Mouse (Mus musculus) cerebellum, adult 8-10 months (tissue): ENCODE measurements around the gene Rrh.
A peak's percentile ranks its signal among the peaks of the same experiment; 100 is the strongest.

Source experiments
- DNase-seq: peaks from one replicate; pipeline ENCODE4 v3.0.0; 2022

Rrh gene

DNA sequence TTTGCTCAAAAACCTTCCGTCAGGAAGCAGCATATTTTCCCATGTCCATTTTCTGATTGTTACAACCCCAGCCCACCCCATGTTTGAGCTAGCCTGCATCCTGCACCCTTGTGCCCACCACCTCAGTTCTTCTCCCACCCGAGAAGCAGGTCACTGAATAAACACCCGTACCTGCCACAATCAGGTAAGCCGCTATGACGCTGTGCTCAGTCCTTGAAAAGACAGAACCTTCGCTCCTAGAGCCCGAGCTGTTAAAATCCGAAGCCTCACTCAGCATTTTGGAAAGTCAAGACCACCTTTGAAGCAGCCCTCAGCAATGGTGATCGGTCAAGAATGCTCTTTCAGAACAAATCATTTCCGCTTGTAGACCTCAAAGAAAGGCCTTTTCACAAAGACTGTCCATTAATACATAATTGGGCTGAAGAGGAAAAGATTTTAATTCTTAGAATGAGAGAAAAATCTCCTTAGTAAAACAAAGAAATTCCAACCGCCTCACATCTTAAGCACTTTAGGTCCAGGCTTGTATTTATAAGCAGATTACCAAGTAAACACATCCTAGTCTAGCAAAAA lies at the start of gene Rrh:
Gene Rrh (minus strand): TSS at position 382 of the 570 bp plus-strand sequence.
- DNase-seq, result no peak

DNA sequence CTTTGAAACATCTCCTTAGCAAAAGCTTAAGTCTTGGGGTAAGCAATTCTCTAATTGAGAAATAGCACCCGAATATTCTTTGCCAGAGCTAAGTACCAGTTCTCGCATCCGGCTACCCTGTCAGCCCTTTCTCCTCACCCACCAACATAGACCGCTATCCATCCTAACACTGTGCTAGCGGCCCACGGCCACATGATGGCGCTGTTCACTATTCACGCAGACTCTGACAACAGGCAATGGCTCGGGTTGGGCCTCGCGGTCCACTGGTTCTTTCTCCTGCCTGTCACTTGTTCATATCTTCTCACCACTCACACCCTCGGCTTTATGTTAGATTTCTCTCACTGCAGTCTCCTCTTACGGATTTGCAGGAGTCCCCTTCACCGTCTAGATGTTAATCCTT lies 41.3 kb upstream of the Rrh start:
- DNase-seq, result peak; percentile 28

DNA sequence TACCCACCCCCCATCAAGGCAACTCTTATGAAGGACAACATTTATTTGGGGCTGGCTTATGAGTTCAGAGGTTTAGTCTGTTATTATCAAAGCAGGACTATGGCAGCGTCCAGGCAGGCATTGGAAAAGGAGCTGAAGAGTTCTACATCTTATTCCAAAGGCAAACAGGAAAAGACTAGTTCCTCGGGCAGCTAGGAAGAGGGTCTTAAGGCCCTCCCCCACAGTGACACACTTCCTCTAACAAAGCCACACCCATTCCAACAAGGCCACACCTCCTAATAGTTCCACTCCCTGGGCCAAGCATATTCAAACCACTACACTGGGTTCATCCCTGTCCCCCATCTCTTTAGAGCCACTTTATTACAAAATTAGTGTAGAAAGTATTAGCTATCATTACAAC lies 40.2 kb upstream of the Rrh start:
- no peak for DNase-seq

DNA sequence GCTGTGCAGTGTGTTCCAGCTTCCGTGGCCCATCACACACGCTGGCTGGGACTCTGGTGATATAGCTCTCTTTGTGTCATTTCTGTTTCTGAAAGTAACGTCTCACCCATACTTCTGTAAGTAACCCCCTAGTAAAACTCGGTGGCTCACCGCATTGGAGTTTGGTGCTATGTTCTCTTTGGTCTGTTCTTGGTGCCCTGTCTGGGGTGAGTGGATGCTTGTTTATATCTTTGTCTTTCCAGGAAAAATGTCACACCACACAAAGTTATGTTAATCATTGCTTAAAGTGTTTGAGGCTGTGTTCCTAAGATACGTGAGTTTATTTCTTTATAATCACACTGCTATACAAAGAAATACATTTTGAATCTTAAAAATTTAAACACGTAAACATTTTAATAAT lies 24.5 kb upstream of the Rrh start:
- DNase-seq, result no peak

DNA sequence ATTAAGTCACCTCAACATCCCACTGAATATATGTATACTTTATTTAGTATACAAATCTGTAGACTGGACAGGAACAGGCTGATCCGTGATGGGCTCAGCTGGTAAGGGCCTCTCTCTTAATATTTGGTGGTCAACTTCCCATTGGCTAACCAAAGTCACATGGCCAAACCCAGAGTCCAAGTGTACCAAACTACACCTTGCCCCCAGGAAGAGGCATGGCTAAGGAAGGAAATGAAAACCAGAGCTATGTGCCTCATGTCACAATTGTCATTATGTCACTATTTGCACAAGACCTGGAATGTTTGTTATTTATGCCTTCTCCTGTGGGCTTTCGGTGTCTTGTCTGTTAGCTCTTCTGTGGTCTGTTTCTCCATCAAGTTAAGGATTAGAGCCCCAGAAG lies 23.5 kb upstream of the Rrh start:
- no peak for DNase-seq

DNA sequence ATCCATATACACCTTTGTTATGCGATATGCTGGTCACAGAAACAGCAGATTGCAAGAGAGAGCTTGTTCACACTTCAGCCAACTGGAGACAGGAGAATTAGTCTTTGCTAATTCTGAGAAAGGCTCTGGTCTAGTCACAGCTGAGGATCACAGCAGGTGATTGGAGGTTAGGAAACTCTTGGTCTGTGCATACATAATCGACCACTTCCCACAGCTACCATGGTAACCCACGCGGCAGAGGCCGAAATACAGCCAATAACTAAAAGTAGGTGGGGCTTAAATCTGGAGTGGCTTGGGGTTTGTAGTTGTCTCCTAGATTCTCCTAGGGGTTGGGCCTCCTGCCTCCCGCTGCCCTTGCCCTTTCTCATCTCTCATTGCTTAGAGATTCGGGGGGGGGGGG lies 15.6 kb upstream of the Rrh start:
- no peak for DNase-seq

DNA sequence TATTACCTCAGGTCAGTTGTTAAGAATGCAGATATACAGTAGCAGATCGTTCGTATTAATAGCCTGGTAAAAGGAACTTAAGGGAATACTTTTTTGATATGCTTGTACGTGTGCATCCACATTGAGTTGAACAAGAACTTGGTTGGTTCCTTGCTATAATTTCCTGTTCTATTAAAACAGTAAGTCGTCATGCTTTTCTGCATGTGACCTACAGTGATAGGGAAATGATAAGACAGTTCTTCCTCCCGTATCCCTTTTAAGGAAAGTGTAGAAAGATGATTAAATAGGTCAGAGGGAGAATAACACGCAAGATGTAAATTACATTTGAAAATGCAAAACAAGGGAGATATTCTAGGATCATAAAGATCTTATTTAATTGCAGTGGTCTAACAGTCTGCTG lies 14.6 kb upstream of the Rrh start:
- DNase-seq, result no peak

DNA sequence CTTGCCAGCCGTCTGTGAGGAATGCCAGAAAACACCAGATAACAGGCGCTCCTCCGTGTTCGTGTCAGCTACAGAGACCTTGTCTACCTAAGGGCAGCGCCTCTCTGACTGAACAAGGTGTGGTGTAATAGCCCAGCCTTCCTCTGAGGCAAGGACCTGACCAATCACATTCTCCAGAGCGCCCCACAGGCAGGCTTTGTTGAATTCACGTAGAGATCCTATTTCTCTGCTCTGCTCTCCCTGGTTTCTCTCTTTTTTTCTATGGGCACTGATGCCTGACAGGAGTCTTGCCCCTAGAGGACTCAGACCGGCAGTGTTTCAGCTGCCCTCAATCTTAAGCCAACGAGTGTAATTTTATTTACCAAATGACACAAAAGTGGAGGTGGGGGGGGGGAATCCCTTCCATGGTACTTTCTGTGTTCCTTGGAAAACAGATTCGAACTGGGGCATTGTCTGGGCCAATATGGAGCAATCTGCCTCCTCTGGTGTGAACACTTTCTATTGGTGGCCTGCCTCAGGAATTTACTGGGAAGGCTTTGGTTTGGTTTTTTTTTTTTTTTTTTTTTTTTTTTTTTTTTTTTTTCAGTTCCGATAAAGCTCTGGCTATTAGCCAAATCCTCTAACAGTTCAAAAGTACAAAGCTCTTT lies 13.8 kb upstream of the Rrh start:
- no peak for DNase-seq

DNA sequence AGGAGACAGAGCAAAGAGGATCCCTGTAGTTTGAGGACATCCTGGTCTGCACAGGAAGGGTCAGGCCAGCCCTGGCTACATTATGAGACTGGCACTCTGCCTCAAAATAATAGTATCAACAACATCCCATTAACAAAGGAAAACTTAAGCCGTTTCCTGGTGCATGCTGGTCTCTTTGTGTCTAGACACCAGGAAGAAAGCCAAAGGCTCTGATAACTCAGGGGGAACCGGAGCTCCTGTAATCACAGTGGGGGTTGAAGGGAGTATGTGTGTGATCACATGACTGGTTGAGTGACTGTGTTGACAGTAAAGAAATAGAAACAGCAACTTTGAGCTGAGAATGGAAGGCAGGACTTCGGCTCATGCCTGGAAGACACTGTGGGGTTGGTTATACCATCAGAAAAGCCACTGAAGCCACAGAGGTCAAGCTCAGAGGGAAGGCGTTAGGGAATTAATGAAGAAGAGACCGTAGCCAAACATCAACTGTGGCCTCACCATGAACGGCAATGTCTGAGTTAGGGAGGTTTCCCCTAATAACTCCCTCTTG lies 13.1 kb upstream of the Rrh start, which contains the start of gene Cfi:
Gene Cfi (plus strand): TSS at position 497 of the 547 bp plus-strand sequence.
- no peak for DNase-seq

DNA sequence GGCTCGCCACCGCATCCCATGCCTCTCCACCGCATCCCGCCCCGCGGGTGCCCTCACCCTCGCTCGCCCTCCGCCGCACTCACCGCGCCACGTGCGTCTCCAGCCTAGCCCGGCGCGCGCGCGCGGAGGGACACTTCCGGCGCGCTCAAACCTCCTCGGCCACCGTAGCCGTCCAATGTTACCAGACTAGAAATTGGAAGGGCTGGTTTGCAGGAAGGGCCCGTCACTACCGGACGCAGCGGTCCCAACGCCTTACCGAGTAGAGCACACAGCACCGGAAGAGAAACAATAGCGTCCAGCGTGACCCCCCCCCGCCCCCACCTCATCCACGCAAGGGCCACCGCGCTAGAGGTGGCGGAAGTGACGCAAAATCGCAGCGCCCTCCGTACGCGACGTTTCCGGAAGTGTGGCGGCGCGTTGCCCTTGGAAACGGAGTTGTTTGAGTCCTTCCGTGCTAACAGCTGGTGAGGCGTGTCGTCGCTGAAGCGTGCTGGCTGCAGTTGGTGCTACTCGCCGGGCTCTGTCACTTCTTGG lies 8.7 kb upstream of the Rrh start, which contains the start of gene Gar1:
Gene Gar1 (minus strand): TSS at position 362 of the 534 bp plus-strand sequence.
- DNase-seq, result peak; percentile 93

DNA sequence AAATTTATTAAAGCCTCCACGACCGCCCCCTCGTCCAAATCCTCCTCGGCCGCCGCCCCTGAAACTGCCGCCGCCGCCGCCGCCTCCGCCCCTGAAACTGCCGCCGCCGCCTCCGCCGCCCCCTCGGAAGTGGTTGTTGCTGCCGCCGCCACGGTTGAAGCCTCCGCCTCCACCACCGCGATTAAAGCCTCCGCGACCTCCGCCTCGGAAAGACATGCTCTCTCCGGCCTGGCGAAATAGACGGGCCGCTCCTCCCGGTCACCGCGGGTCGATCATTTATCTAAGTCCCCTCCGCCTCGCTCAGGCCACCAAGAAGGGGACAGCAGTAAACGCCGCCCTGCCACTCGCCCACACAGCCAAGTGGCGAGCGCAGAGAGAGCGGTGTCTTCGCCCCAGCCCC lies 8.2 kb upstream of the Rrh start:
- DNase-seq, result no peak

DNA sequence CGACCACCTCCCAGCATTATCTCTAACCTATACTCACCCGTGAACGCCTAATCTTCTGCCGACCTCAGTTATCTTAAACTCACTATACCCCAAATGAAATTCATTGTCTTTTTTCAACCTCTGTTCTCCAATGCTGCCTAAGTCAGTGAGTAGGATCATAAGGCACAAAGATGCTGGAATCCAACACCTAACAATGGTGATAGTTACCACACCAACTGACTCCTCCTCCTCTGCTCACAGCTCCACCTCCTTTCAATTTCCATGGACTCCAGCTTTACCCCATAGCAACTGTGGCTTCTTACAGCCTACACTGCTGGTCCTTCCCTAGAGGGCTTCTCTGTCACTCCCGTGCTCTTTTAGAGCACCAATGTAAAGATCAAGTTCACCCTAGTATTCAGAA lies 5.3 kb upstream of the Rrh start:
- DNase-seq, result no peak

DNA sequence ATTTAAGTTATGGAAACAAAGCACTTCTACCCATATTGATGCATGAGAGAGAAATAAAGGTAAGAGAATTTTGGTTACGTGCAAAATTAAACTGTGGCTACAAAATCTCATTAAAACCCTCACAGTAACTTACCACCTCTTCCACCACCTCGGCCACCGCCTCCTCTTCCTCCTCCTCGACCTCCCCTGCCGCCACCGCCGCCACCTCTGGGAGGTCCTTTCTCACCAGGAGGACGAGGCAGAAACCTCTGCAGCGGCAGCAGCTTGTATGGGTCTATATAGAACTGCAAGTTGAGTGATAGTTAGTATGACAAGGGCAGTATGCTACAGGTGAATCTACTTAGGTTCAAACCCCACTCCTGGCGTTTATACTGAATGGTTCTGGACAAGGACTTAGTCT lies 4.3 kb upstream of the Rrh start:
- DNase-seq, result no peak

DNA sequence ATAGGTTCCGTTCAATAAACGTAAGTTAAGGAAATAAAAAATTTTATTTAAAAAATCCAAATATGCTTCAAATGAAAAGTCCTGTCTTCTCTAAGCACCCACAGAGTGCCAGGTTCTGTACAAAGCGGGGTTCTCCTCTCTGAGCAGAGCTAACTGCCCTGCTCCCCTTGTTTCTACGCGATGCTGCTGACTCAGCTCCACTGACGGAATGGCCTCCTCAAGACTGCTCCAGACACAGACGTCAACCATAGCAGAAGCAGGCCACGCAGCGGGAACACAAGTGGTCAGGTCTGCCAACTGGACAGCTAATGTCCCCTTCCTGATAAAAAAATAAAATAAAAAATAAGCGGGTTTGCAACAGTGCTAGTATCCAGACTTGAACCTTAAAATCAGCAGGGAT lies 2.5 kb upstream of the Rrh start:
- no peak for DNase-seq

DNA sequence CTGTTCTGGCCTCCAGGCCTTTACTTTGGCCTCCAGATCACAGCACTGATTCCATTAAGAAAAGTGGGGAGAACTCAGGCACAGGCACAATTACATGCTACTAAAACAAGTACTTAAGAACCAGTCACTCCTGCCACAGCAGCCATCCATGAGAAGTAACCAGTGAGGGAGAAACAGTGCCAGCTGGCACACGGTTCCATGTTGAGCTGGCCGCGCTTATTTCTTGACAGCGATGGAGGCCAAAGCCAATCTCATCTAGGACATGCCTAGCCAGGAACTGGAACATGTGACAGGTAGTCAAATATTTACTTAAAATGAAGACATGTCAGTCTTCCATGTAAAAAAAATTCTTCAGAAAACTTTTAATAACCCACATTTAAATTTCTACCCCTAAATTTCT lies 1.8 kb upstream of the Rrh start:
- no peak for DNase-seq

DNA sequence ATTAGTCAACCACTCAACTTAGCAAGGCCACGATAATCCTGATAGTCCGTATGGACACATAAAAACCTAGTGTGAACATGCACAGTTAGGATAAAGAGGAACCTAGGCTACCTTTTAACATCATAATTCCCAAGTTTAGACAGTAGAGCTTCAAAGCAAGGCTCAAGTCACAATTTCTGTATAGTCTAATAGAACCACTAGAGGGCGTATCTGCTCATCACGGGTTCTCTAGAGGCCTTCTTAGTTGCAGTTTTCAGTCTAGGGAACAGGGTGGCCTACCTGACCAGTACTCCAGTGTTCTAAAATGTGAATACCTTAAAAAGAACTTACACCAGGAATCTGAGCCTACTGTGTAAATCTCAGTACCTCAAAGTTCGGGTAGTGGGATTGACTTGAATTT lies 906 bp upstream of the Rrh start:
- peak; percentile 11 for DNase-seq

DNA sequence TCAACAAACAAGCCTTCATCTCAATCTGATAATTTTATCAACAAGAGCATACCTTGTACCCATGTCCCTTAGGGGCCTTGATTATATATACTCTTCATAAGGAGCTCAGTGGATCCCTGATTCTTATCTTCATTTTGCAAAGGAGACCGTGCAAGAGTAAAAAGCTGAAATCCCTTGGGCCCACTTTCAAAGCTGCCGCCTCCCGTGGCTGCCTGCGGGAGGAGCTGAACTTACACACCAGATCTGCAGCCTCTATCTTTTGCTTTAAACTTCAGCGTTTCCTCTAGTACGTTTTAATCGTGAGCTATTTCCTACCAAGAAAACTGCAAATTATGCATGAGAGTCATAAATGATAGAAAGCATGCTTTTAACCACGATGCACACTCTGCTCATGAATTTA lies 651 bp downstream of the Rrh start:
- no peak for DNase-seq

DNA sequence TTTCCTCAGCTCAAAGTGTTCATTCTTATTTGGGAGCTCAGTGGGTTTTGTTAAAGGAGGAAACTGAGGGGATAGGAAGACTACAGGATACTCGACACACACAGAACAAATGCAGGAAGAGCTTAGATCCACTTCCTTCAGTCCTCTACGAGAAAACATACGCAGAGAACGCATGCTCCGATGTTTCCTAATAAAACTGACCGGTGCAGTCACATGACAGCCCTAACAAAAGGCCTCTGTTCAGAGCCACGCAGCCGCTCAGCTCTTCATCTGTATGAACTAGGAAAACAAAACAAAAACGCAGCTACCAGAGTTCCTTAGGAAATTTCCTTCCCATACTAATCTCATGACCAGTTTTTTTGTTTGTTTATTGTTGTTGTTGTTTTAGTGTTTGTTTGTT lies 1.5 kb downstream of the Rrh start:
- DNase-seq, result no peak

DNA sequence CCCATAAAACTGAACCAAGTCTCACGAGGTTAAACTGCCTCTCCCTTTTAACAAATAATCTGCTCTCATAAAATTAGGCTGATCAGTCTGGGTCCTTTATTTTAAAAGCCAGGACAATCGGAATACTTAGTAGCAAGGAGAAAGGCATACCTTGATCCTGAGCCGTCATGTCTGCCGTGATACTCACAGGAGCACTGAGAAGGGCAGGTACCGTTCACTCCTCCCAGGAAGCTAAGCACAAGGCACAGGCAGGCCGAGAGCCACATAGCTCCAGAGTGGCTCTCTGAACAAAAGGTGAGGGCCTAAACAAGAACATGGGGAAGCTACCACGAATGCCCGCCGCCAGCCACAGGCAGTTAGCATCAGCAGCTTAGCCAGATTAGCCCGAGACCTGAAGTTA lies 18.6 kb downstream of the Rrh start, which contains the start of gene Lrit3:
Gene Lrit3 (minus strand): TSS at position 266 of the 400 bp plus-strand sequence.
- no peak for DNase-seq

DNA sequence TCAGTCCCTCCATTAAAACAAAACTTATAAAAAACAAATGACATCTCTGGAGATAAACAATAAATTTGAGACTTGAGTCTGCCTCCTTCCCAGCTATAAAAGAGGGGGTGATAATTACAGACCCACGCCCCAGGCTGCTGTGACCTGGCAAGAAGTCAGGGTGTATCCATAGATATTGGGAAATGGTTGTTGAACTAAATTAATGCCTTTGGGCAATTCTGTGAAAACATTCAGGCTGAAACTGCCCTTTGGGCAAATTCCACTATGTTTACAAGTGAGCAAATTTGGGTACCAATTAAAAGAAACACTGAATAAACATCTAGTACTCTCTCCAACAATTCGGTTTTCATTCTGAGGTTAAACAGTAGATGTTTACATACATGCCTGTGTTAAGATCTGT lies 23.4 kb downstream of the Rrh start:
- no peak for DNase-seq

DNA sequence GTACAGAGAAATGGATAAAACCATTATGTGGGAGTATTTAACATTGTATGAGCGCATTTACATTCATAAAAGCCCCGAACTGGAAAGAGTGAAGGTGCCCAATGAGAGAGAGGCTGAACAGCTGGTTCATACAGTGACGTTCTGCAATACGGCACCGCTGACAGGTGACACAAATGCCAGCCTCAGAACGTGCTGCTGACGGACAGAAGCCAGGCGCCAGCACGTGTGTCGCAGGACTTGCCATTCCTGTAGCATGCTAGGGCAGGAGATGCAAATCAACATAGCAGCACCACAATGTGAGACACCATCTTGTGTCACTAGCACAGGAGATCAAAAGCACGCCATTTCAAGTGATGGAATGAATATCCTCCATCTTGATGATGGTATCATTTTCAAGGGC lies 23.8 kb downstream of the Rrh start:
- no peak for DNase-seq

DNA sequence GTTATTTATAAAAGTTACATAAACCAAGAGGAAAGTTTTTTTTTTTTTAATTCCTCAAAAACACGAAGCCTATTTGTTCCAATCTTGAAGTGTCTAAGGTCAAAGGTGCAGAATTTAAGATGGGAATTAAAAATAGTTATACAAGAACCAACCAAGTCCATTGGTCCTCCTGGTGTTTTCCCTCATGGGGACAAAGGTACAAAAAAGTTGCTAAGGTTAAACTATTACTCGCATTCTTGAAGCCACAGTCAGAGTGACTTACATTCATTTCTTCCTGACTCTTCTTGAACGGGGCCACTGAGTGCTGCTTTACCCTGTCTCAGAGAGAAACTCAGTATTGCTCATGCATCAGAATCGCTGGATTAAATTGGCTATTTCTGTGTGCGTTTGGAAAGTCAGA lies 25.0 kb downstream of the Rrh start:
- no peak for DNase-seq

DNA sequence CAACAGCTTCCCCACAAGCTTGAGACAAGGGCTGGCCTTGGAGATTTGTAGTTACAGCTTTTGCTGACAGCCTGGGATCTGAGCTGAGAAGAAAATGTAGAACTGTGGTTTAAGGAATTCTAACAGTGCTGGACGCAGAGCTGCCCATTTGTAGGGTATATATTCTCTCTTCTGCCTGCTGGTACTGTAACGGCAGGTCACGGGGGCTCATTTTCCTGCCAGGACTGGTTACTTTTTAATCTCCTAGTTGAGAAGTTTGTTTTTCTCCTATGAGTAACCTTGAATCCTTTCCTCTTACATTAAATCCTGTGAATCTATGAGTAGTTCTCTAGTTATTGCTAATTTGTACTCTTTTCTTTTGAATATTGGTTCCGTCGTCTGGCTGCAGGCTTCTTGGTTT lies 28.6 kb downstream of the Rrh start:
- no peak for DNase-seq

DNA sequence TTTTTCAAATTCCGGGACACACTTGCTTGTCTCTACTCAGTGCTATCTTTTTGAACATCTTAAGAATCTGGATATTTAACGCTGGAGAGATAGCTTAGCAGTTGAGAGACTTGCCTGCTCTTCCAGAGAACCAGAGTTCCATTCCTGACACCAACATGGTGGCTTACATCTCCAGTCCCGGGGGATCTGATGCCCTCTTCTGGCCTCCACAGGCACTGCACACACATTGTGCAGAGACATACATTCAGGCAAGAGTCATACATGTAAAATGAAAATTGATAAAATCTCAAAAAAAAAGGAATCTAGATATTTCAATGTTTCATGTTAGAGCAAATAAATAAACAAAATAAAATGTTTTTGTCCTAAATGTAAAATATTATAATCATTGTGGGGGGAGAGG lies 39.6 kb downstream of the Rrh start:
- DNase-seq, result no peak

DNA sequence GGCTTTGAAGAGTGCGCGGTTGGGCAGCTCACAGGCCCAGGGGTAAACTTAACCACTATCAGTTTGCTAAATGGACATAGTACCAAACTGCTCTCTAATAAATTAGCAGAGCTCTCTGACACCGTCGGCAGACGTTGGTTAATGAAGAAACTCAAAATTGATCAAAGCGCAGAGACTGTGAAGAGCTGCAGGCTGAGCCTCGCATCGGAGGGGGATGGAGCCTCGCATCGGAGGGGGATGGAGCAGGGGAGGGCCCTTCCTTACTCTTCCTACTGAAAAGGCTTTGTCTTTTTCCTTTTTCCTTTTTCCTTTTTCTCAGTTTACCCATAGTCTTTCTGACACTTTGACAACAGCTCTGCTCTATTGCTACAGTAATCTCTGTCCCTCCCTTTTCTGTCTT lies 41.0 kb downstream of the Rrh start:
- DNase-seq, result no peak
